8 mouse cellular contexts compared by ENCODE assay signal in the genomic region with DNA sequence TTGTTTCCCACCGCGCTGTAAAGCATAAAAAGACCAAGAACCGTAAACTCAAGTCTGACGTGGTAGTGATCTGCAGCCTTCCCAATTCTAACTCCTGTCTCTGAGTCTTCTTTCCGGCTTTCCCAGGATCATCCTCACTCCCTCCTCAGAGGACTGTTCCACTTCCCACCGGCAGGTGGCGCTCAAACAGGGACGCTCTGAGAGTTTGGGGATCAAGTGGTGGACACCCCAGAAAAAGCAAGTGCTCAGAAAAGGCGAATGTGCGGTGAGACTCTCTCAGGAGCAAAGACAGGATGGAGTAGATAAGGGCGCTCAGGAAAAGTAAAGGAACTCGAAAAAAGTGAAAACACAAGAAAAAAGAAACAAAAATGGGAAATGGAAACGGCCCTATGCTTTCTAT. TPM values are rescaled to one million over a fixed set of nuclear protein-coding genes. Genes with fewer than 3 reads are reported as not detected.
DNase-seq lines count a peak whose midpoint lies in the region; ATAC-seq and TF ChIP-seq lines count a peak whose summit lies in the region.
"Had no signal": no experiment of that assay in that cellular context is flagged by ENCODE, and none has a peak within 500 bp of the region (broad histone marks: within the 10 kb centered on the region; RNA-seq: fewer than 3 reads in every experiment).

No protein-coding gene starts in this region.

- intact Hi-C loops in left cerebral cortex, adult 2 months (cut with DNase I): loop anchor here (5.0 kb wide), 1 partner anchor 71 kb away; no protein-coding TSS in a partner anchor

- H3K4me3 ChIP-seq in hindbrain, embryonic 13.5 days: no peak overlapping the region
- 0 out of 2 replicates have a peak overlapping the region, but pooled peaks have one; percentile 7 for H3K4me3 ChIP-seq in left cerebral cortex, adult 2 months
- no peak overlapping the region for H3K4me3 ChIP-seq in spleen, adult 2 months (ENCODE audit: extremely low read depth, insufficient read depth, insufficient read length)
- H3K4me3 ChIP-seq: megakaryocyte, embryonic 14.5 days had no signal

- no peaks in the 10 kb centered on the region for H3K27me3 ChIP-seq in hindbrain, embryonic 13.5 days
- H3K27me3 ChIP-seq in spleen, adult 2 months (ENCODE audit: control insufficient read depth, insufficient read depth, low read length): no peaks in the 10 kb centered on the region
- H3K27me3 ChIP-seq: megakaryocyte, embryonic 14.5 days had no signal

- DNase-seq in WW6 (ENCODE audit: low read depth, low spot score): peak; percentile 38
- peak; percentile 26 for DNase-seq in cerebellum, adult 11-12 months
- peak; percentile 32 for DNase-seq in forelimb bud, embryonic 11.5 days (ENCODE audit: low read depth, low spot score)
- DNase-seq in left cerebral cortex, adult 2 months (ENCODE audit: extremely low spot score in 1 of 2, low spot score in 2 of 2): peak; percentile 50 to 70
- peak in 1 of 2 experiments; percentile 41 for DNase-seq in spleen, adult 2 months (ENCODE audit: low read depth in 1 of 2, low spot score in 2 of 2)

- WGBS in hindbrain, embryonic 13.5 days: 27% methylated on average over 13 of the region's 13 CpGs
- 49% methylated on average over 13 of the region's 13 CpGs for WGBS in spleen, adult 2 months

- 0 out of 2 replicates have a peak overlapping the region, but pooled peaks have one; percentile 9 for H3K4me2 ChIP-seq in hindbrain, embryonic 13.5 days

- H3K36me3 ChIP-seq in hindbrain, embryonic 13.5 days: peaks cover 20% of the 10 kb centered on the region
- no peaks in the 10 kb centered on the region; the same call in 1 of the 2 replicates for H3K36me3 ChIP-seq in spleen, adult 2 months (ENCODE audit: control insufficient read depth, insufficient read depth, low read length)

- TF ChIP-seq CTCF in left cerebral cortex, adult 2 months (IDR thresholded peaks at IDR 0.05): peak; percentile 84
- peak; percentile 90; the same call in 1 of the 2 replicates for TF ChIP-seq CTCF in spleen, adult 2 months (IDR thresholded peaks at IDR 0.05; ENCODE audit: extremely low read depth, insufficient read depth, insufficient read length, insufficient replicate concordance)

- peak overlapping the region; percentile 59; the same call in 1 of the 2 replicates for H3K27ac ChIP-seq in hindbrain, embryonic 13.5 days
- H3K27ac ChIP-seq in left cerebral cortex, adult 2 months: no peak overlapping the region
- no peak overlapping the region for H3K27ac ChIP-seq in spleen, adult 2 months (ENCODE audit: insufficient read depth, low read length)

- peaks cover 33% of the 10 kb centered on the region for H3K4me1 ChIP-seq in hindbrain, embryonic 13.5 days (replicated peaks)
- H3K4me1 ChIP-seq in spleen, adult 2 months (ENCODE audit: control insufficient read depth, insufficient read depth, insufficient read length): no peaks in the 10 kb centered on the region

- ATAC-seq in hindbrain, embryonic 13.5 days (ENCODE audit: low FRiP score): no peak
- peak; percentile 85 for ATAC-seq in megakaryocyte progenitor cell, adult 5-6 weeks (replicated peaks; ENCODE audit: poor library complexity)

- no peak overlapping the region for H3K9ac ChIP-seq in hindbrain, embryonic 13.5 days

- no peaks in the 10 kb centered on the region for H3K9me3 ChIP-seq in hindbrain, embryonic 13.5 days

- TF ChIP-seq POLR2A in spleen, adult 2 months (IDR thresholded peaks at IDR 0.05; ENCODE audit: low read depth, low read length): no peak

RNA-seq across cellular contexts. Expression of gene Pdcd5, which starts 39.4 kb away (rescaled TPM):
- 245 and 251 TPM in 2 replicates for polyA plus RNA-seq in hindbrain, embryonic 13.5 days (2015; fragmentation: Nextera tagmentation; extraction: Ambion mirVana)
- 10 to 100 TPM; 68.1 to 69.2 TPM for total RNA-seq in left cerebral cortex, adult 2 months (2021)
- total RNA-seq in megakaryocyte progenitor cell, adult 5-6 weeks (2015): 133 and 147 TPM in 2 replicates
- 68.4 and 77.5 TPM in 2 replicates for total RNA-seq in megakaryocyte progenitor cell, adult 5-6 weeks (2017)
- 32.6 and 33.8 TPM in 2 replicates for polyA plus RNA-seq in spleen, adult 2 months (2012; rRNA removed)
